Comparison of ENCODE assay signal across 9 mouse cellular contexts in genomic region chr9:14523408-14524043, GRCm38 (mm10). TPM values are rescaled to one million over a fixed set of nuclear protein-coding genes. Genes with fewer than 3 reads are reported as not detected.
DNase-seq lines count a peak whose midpoint lies in the region; ATAC-seq and TF ChIP-seq lines count a peak whose summit lies in the region.
"Had no signal": no experiment of that assay in that cellular context is flagged by ENCODE, and none has a peak within 500 bp of the region (broad histone marks: within the 10 kb centered on the region; RNA-seq: fewer than 3 reads in every experiment).

No protein-coding gene starts in this region.

- H3K4me3 ChIP-seq in bone marrow macrophage, adult 2 months (ENCODE audit: insufficient read depth, low read length): no peak overlapping the region
- H3K4me3 ChIP-seq in heart, embryonic 15.5 days: no peak overlapping the region
- no peak overlapping the region for H3K4me3 ChIP-seq in liver, embryonic 12.5 days
- H3K4me3 ChIP-seq in neural tube, embryonic 12.5 days: no peak overlapping the region
- H3K4me3 ChIP-seq in stomach, embryonic 16.5 days (replicated peaks; ENCODE audit: low read length): no peak overlapping the region
- H3K4me3 ChIP-seq: embryonic facial prominence, embryonic 12.5 days had no signal

- DNase-seq in CD4-positive, CD25-positive, alpha-beta regulatory T cell, adult 2 months (ENCODE audit: low read depth, low spot score): peak; percentile 82
- DNase-seq in kidney, postnatal 10 days: peak; percentile 86

- H3K27me3 ChIP-seq in heart, embryonic 15.5 days: no peaks in the 10 kb centered on the region
- H3K27me3 ChIP-seq in liver, embryonic 12.5 days (replicated peaks): no peaks in the 10 kb centered on the region
- H3K27me3 ChIP-seq in neural tube, embryonic 12.5 days (replicated peaks): no peaks in the 10 kb centered on the region
- H3K27me3 ChIP-seq in stomach, embryonic 16.5 days (ENCODE audit: control insufficient read depth, insufficient read depth, low read length): no peaks in the 10 kb centered on the region
- H3K27me3 ChIP-seq: embryonic facial prominence, embryonic 12.5 days had no signal

- H3K9ac ChIP-seq in heart, embryonic 15.5 days: no peak overlapping the region
- H3K9ac ChIP-seq in liver, embryonic 12.5 days: no peak overlapping the region
- H3K9ac ChIP-seq in neural tube, embryonic 12.5 days: no peak overlapping the region
- H3K9ac ChIP-seq in stomach, embryonic 16.5 days (ENCODE audit: low read length): no peak overlapping the region
- H3K9ac ChIP-seq: embryonic facial prominence, embryonic 12.5 days had no signal

- no peak overlapping the region for H3K4me2 ChIP-seq in heart, embryonic 15.5 days
- no peak overlapping the region for H3K4me2 ChIP-seq in liver, embryonic 12.5 days
- no peak overlapping the region for H3K4me2 ChIP-seq in neural tube, embryonic 12.5 days (replicated peaks)
- H3K4me2 ChIP-seq in stomach, embryonic 16.5 days (ENCODE audit: low read depth, low read length): no peak overlapping the region
- H3K4me2 ChIP-seq: embryonic facial prominence, embryonic 12.5 days had no signal

- peak; percentile 70; the same call in 1 of the 2 replicates for ATAC-seq in erythroid progenitor cell, adult 5-6 weeks (replicated peaks; ENCODE audit: low FRiP score, poor library complexity, severe bottlenecking)
- peak; percentile 71 for ATAC-seq in heart, embryonic 15.5 days (replicated peaks; ENCODE audit: insufficient number of reproducible peaks, insufficient read depth, low FRiP score, low read depth)
- ATAC-seq in liver, embryonic 12.5 days: 0 out of 2 replicates have a peak, but pooled peaks have one; percentile 42
- ATAC-seq in neural tube, embryonic 12.5 days (ENCODE audit: low FRiP score, low read depth): 0 out of 2 replicates have a peak, but pooled peaks have one; percentile 33
- ATAC-seq in stomach, embryonic 16.5 days (ENCODE audit: insufficient read depth, low FRiP score): peak; percentile 82

- no peaks in the 10 kb centered on the region for H3K9me3 ChIP-seq in heart, embryonic 15.5 days (replicated peaks)
- H3K9me3 ChIP-seq in liver, embryonic 12.5 days (replicated peaks): no peaks in the 10 kb centered on the region
- no peaks in the 10 kb centered on the region for H3K9me3 ChIP-seq in neural tube, embryonic 12.5 days
- no peaks in the 10 kb centered on the region for H3K9me3 ChIP-seq in stomach, embryonic 16.5 days (replicated peaks; ENCODE audit: control insufficient read depth, low read length)
- H3K9me3 ChIP-seq: embryonic facial prominence, embryonic 12.5 days had no signal

- no peak for TF ChIP-seq POLR2A in bone marrow macrophage, adult 2 months (IDR thresholded peaks at IDR 0.05; ENCODE audit: borderline replicate concordance, low read depth, low read length)

- no peaks in the 10 kb centered on the region for H3K36me3 ChIP-seq in heart, embryonic 15.5 days
- no peaks in the 10 kb centered on the region for H3K36me3 ChIP-seq in liver, embryonic 12.5 days
- no peaks in the 10 kb centered on the region for H3K36me3 ChIP-seq in neural tube, embryonic 12.5 days
- no peaks in the 10 kb centered on the region for H3K36me3 ChIP-seq in stomach, embryonic 16.5 days (ENCODE audit: control insufficient read depth, insufficient read depth, low read length)
- H3K36me3 ChIP-seq: embryonic facial prominence, embryonic 12.5 days had no signal

- H3K4me1 ChIP-seq in bone marrow macrophage, adult 2 months (ENCODE audit: control insufficient read depth, insufficient read depth, low read length): peaks cover 5% of the 10 kb centered on the region
- peaks cover 19% of the 10 kb centered on the region for H3K4me1 ChIP-seq in heart, embryonic 15.5 days (replicated peaks)
- no peaks in the 10 kb centered on the region for H3K4me1 ChIP-seq in liver, embryonic 12.5 days
- H3K4me1 ChIP-seq in neural tube, embryonic 12.5 days: no peaks in the 10 kb centered on the region
- H3K4me1 ChIP-seq in stomach, embryonic 16.5 days (ENCODE audit: control insufficient read depth, insufficient read depth, low read length): 0 out of 2 replicates have a peak, but pooled peaks cover 7% of the 10 kb centered on the region

- no peak overlapping the region for H3K27ac ChIP-seq in bone marrow macrophage, adult 2 months (ENCODE audit: insufficient read depth, low read depth, low read length)
- 0 out of 2 replicates have a peak overlapping the region, but pooled peaks have one; percentile 21 for H3K27ac ChIP-seq in heart, embryonic 15.5 days
- H3K27ac ChIP-seq in liver, embryonic 12.5 days: no peak overlapping the region
- no peak overlapping the region for H3K27ac ChIP-seq in neural tube, embryonic 12.5 days
- no peak overlapping the region for H3K27ac ChIP-seq in stomach, embryonic 16.5 days (ENCODE audit: low read length)
- H3K27ac ChIP-seq: embryonic facial prominence, embryonic 12.5 days had no signal

- TF ChIP-seq CTCF in bone marrow macrophage, adult 2 months (IDR thresholded peaks at IDR 0.05; ENCODE audit: low read depth, low read length): peak; percentile 74

- 3% methylated on average over 4 of the region's 4 CpGs for WGBS in heart, embryonic 15.5 days
- 8% methylated on average over 4 of the region's 4 CpGs for WGBS in liver, embryonic 12.5 days (ENCODE audit: insufficient replicate concordance)
- WGBS in neural tube, embryonic 12.5 days: 15% methylated on average over 4 of the region's 4 CpGs
- 6% methylated on average over 4 of the region's 4 CpGs for WGBS in stomach, embryonic 16.5 days

RNA-seq across cellular contexts. Expression of gene Cwc15, which starts 23.1 kb away (rescaled TPM):
- 189 and 192 TPM in 2 replicates for polyA plus RNA-seq in bone marrow macrophage, adult 2 months (2012; ENCODE audit: insufficient read depth, insufficient read length, missing spikeins)
- 77.8 and 93.1 TPM in 2 replicates for total RNA-seq in erythroid progenitor cell, adult 5-6 weeks (2015; ENCODE audit: low replicate concordance)
- total RNA-seq in erythroid progenitor cell, adult 5-6 weeks (2017; ENCODE audit: low replicate concordance): 81.4 and 94.3 TPM in 2 replicates
- 103 and 118 TPM in 2 replicates for polyA plus RNA-seq in heart, embryonic 15.5 days (2015; fragmentation: Nextera tagmentation; extraction: Ambion mirVana)
- 93.8 and 94.8 TPM in 2 replicates for polyA plus RNA-seq in liver, embryonic 12.5 days (2016; fragmentation: Nextera tagmentation; extraction: Ambion mirVana)
- 171 and 185 TPM in 2 replicates for polyA plus RNA-seq in neural tube, embryonic 12.5 days (2016; fragmentation: Nextera tagmentation; extraction: Ambion mirVana)
- 133 and 151 TPM in 2 replicates for polyA plus RNA-seq in stomach, embryonic 16.5 days (2015; fragmentation: Nextera tagmentation; extraction: Ambion mirVana)

RNA-seq across cellular contexts. Expression of gene Kdm4d, which starts 23.2 kb away (rescaled TPM):
- not detected in 2 replicates for polyA plus RNA-seq in bone marrow macrophage, adult 2 months (2012; ENCODE audit: insufficient read depth, insufficient read length, missing spikeins)
- total RNA-seq in erythroid progenitor cell, adult 5-6 weeks (2015; ENCODE audit: low replicate concordance): not detected in 2 replicates
- 0.13 TPM in 1 of 2 replicates, not detected in the other for total RNA-seq in erythroid progenitor cell, adult 5-6 weeks (2017; ENCODE audit: low replicate concordance)
- 0.11 and 0.15 TPM in 2 replicates for polyA plus RNA-seq in heart, embryonic 15.5 days (2015; fragmentation: Nextera tagmentation; extraction: Ambion mirVana)
- polyA plus RNA-seq in liver, embryonic 12.5 days (2016; fragmentation: Nextera tagmentation; extraction: Ambion mirVana): 0.10 TPM in 2 replicates
- polyA plus RNA-seq in neural tube, embryonic 12.5 days (2016; fragmentation: Nextera tagmentation; extraction: Ambion mirVana): 0.26 and 0.32 TPM in 2 replicates
- 0.26 and 0.34 TPM in 2 replicates for polyA plus RNA-seq in stomach, embryonic 16.5 days (2015; fragmentation: Nextera tagmentation; extraction: Ambion mirVana)
